Mouse (Mus musculus): ENCODE data around the gene Arhgap31. TPM values are rescaled to one million over a fixed set of nuclear protein-coding genes. Genes with fewer than 3 reads are reported as not detected.

Gene Arhgap31
- polyA plus RNA-seq, 1 experiment, result 6.1 TPM

GRCm38 (mm10) chr16:38702316-38702715, 10.8 kb downstream of the Arhgap31 start:
- TF ChIP-seq POLR2A (IDR thresholded peaks at IDR 0.05; ENCODE audit: borderline replicate concordance, control insufficient read depth, low read depth, low read length) (no peak), CTCF (IDR thresholded peaks at IDR 0.05; ENCODE audit: control insufficient read depth, insufficient read depth, low read length) (no peak)
- Histone ChIP-seq H3K4me3 (replicated peaks; ENCODE audit: control insufficient read depth, low read depth, low read length) (no peak overlapping the region), H3K4me1 (ENCODE audit: control insufficient read depth, insufficient read depth, low read length) (no peaks in the 10 kb centered on the region; the same call in 1 of the 2 replicates), H3K27ac (ENCODE audit: control insufficient read depth, insufficient read depth, low read depth, low read length, poor library complexity) (no peak overlapping the region)
- 87% methylated on average over 3 of the region's 3 CpGs for WGBS

- WGBS, result 3% methylated on average over 9 of the region's 9 CpGs
- TF ChIP-seq POLR2A (IDR thresholded peaks at IDR 0.05; ENCODE audit: borderline replicate concordance, control insufficient read depth, low read depth, low read length) (no peak), CTCF (IDR thresholded peaks at IDR 0.05; ENCODE audit: control insufficient read depth, insufficient read depth, low read length) (no peak)
- H3K27ac ChIP-seq (ENCODE audit: control insufficient read depth, insufficient read depth, low read depth, low read length, poor library complexity), result no peak overlapping the region
- no peak overlapping the region for H3K4me3 ChIP-seq (replicated peaks; ENCODE audit: control insufficient read depth, low read depth, low read length)
- H3K4me1 ChIP-seq (ENCODE audit: control insufficient read depth, insufficient read depth, low read length), result no peaks in the 10 kb centered on the region; the same call in 1 of the 2 replicates
Measured at GRCm38 (mm10) chr16:38701492-38702185, 11.4 kb downstream of the Arhgap31 start.

- WGBS, result 74% methylated on average over 16 of the region's 16 CpGs
- no peak for TF ChIP-seq CTCF (IDR thresholded peaks at IDR 0.05; ENCODE audit: control insufficient read depth, insufficient read depth, low read length)
- no peak for TF ChIP-seq POLR2A (IDR thresholded peaks at IDR 0.05; ENCODE audit: borderline replicate concordance, control insufficient read depth, low read depth, low read length)
- no peak overlapping the region for H3K4me3 ChIP-seq (replicated peaks; ENCODE audit: control insufficient read depth, low read depth, low read length)
- H3K4me1 ChIP-seq (ENCODE audit: control insufficient read depth, insufficient read depth, low read length), result no peaks in the 10 kb centered on the region; the same call in 1 of the 2 replicates
- no peak overlapping the region for H3K27ac ChIP-seq (ENCODE audit: control insufficient read depth, insufficient read depth, low read depth, low read length, poor library complexity)
Measured at GRCm38 (mm10) chr16:38700392-38701162, 12.5 kb downstream of the Arhgap31 start.

- Histone ChIP-seq H3K4me1 (ENCODE audit: control insufficient read depth, insufficient read depth, low read length) (no peaks in the 10 kb centered on the region; the same call in 1 of the 2 replicates), H3K27ac (ENCODE audit: control insufficient read depth, insufficient read depth, low read depth, low read length, poor library complexity) (no peak overlapping the region), H3K4me3 (replicated peaks; ENCODE audit: control insufficient read depth, low read depth, low read length) (no peak overlapping the region)
- 87% methylated on average over 5 of the region's 5 CpGs for WGBS
- no peak for TF ChIP-seq POLR2A (IDR thresholded peaks at IDR 0.05; ENCODE audit: borderline replicate concordance, control insufficient read depth, low read depth, low read length)
Measured at GRCm38 (mm10) chr16:38697611-38698010, 15.5 kb downstream of the Arhgap31 start.

- Histone ChIP-seq H3K27ac (ENCODE audit: control insufficient read depth, insufficient read depth, low read depth, low read length, poor library complexity) (no peak overlapping the region), H3K4me1 (ENCODE audit: control insufficient read depth, insufficient read depth, low read length) (no peaks in the 10 kb centered on the region; the same call in 1 of the 2 replicates), H3K4me3 (replicated peaks; ENCODE audit: control insufficient read depth, low read depth, low read length) (no peak overlapping the region)
- TF ChIP-seq POLR2A (IDR thresholded peaks at IDR 0.05; ENCODE audit: borderline replicate concordance, control insufficient read depth, low read depth, low read length), result no peak
- TF ChIP-seq CTCF (IDR thresholded peaks at IDR 0.05; ENCODE audit: control insufficient read depth, insufficient read depth, low read length), result no peak
- 71% methylated on average over 5 of the region's 5 CpGs for WGBS
Measured at GRCm38 (mm10) chr16:38695557-38695956, 17.5 kb downstream of the Arhgap31 start.

- TF ChIP-seq CTCF (IDR thresholded peaks at IDR 0.05; ENCODE audit: control insufficient read depth, insufficient read depth, low read length) (no peak), POLR2A (IDR thresholded peaks at IDR 0.05; ENCODE audit: borderline replicate concordance, control insufficient read depth, low read depth, low read length) (no peak)
- Histone ChIP-seq H3K4me3 (replicated peaks; ENCODE audit: control insufficient read depth, low read depth, low read length) (no peak overlapping the region), H3K27ac (ENCODE audit: control insufficient read depth, insufficient read depth, low read depth, low read length, poor library complexity) (no peak overlapping the region), H3K4me1 (ENCODE audit: control insufficient read depth, insufficient read depth, low read length) (no peaks in the 10 kb centered on the region)
- 59% methylated on average over 6 of the region's 6 CpGs for WGBS
Measured at GRCm38 (mm10) chr16:38694906-38695540, 18.1 kb downstream of the Arhgap31 start.

GRCm38 (mm10) chr16:38690501-38690900, 22.6 kb downstream of the Arhgap31 start:
- H3K4me3 ChIP-seq (replicated peaks; ENCODE audit: control insufficient read depth, low read depth, low read length), result no peak overlapping the region
- H3K27ac ChIP-seq (ENCODE audit: control insufficient read depth, insufficient read depth, low read depth, low read length, poor library complexity), result no peak overlapping the region
- WGBS, result 79% methylated on average over 5 of the region's 5 CpGs
- no peaks in the 10 kb centered on the region for H3K4me1 ChIP-seq (ENCODE audit: control insufficient read depth, insufficient read depth, low read length)
- no peak for TF ChIP-seq CTCF (IDR thresholded peaks at IDR 0.05; ENCODE audit: control insufficient read depth, insufficient read depth, low read length)
- no peak for TF ChIP-seq POLR2A (IDR thresholded peaks at IDR 0.05; ENCODE audit: borderline replicate concordance, control insufficient read depth, low read depth, low read length)

- Histone ChIP-seq H3K4me1 (ENCODE audit: control insufficient read depth, insufficient read depth, low read length) (no peaks in the 10 kb centered on the region), H3K27ac (ENCODE audit: control insufficient read depth, insufficient read depth, low read depth, low read length, poor library complexity) (no peak overlapping the region), H3K4me3 (replicated peaks; ENCODE audit: control insufficient read depth, low read depth, low read length) (no peak overlapping the region)
- 89% methylated on average over 10 of the region's 10 CpGs for WGBS
- no peak for TF ChIP-seq POLR2A (IDR thresholded peaks at IDR 0.05; ENCODE audit: borderline replicate concordance, control insufficient read depth, low read depth, low read length)
- TF ChIP-seq CTCF (IDR thresholded peaks at IDR 0.05; ENCODE audit: control insufficient read depth, insufficient read depth, low read length), result no peak
Measured at GRCm38 (mm10) chr16:38689786-38690185, 23.3 kb downstream of the Arhgap31 start.
